Mouse (Mus musculus) splenic B cell, adult 2 months (primary cell): Measurements from ENCODE around the gene Frmd8.
A peak's percentile ranks its signal among the peaks of the same experiment; 100 is the strongest.

Experiments used
- DNase-seq: peaks from one replicate; pipeline ENCODE4 v3.0.0-alpha.2; 2011; ENCODE audit warnings: low read depth, low spot score
- H3K27me3 ChIP-seq: 2 replicates; pipeline ENCODE4 v1.6.1; 2012; ENCODE audit warnings: mild to moderate bottlenecking, low read length, moderate library complexity, mixed read lengths; ENCODE audit not compliant: control insufficient read depth, poor library complexity, insufficient read depth, severe bottlenecking
- H3K36me3 ChIP-seq: 2 replicates; pipeline ENCODE4 v1.6.1; 2012; ENCODE audit warnings: mild to moderate bottlenecking, low read length, moderate library complexity, mixed read lengths; ENCODE audit not compliant: control insufficient read depth, poor library complexity, insufficient read depth, severe bottlenecking

The Frmd8 gene

DNA sequence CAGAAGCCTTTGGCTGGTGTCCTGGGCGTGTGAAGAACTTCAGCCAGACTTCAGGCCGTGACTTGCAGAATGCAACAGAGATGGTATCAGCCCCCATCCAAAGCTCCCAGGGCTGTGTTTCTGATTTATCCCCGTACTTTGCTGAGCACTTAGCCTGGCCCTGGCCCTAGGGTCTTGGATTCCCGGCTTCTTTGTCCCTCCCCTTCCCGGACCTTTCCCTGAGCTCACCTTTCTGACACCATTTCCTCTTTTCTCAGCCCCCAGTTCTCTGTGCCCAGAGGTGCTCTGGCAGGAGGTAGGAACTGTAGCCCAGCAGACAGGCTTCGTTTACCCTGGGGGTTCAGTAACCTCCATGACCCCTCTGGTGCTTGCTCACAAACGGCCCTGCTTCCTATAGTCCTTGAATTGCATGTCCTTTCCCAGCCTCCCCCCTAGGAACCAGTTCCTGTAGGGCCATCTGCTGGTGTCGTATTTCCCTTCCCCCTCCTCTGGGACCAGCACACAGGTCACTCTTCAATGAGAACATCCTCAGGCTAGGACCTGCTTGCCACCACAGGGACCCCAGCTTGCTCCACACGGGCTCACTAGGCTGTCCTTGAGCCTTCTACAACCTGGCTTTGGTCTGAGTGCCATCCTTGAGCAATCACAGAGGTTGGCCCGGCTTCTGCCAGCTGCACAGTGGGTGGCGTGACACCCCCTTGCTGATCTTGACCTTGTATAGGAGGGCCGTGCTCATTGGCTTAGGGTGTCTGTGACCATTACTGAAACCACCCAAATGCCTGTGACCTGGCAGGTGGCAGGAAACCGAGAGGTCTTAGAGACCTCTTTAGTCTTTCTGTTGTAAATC lies 26.0 kb downstream of the Frmd8 start:
- peak; percentile 57 for DNase-seq
- no peaks in the 10 kb centered on the region for H3K27me3 ChIP-seq
- H3K36me3 ChIP-seq: peaks cover 8% of the 10 kb centered on the region

GRCm38 (mm10) chr19:5848032-5848825 lies 26.8 kb downstream of the Frmd8 start:
- no peaks in the 10 kb centered on the region for H3K27me3 ChIP-seq
- peaks cover 8% of the 10 kb centered on the region for H3K36me3 ChIP-seq
- DNase-seq: peak; percentile 17

GRCm38 (mm10) chr19:5847306-5847796 lies 27.7 kb downstream of the Frmd8 start:
- H3K27me3 ChIP-seq: no peaks in the 10 kb centered on the region
- H3K36me3 ChIP-seq: peaks cover 4% of the 10 kb centered on the region
- peak; percentile 28 for DNase-seq

DNA sequence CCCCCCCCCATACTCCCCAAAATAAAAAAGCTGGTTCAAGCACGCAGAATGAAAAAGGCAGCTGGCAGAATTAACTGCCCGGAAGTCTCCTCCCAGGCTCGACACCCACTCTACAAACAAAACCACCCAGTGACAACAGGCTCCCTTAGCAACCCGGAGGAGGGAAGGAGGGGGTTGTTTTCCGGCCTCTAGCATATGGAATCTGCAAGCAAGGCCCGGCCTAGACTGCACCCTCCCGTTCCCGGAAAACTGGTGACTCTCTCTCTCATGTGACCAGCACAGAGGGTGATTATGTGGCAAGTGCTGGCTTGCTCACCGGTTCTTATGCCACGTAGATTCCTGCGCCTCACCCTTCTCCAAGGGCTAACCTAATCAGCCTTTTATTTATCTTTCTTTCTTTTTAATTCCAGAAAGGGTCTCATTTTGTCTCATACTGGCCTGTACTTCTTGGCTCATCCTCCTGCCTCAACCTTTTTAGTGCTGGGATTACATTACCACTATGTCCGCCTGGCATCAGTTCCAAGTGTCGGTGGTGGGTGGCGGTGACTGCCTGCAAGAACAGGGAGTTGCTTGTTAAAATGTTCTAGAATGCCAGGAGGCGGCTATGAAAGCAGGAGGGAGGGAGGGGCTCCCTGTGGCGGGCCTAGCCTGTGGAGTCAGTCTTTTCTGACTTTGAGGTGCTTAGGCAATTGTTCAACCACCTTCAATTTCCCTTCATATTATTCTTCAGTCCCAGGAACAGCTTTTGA lies 28.3 kb downstream of the Frmd8 start:
- peak; percentile 88 for DNase-seq
- H3K27me3 ChIP-seq: no peaks in the 10 kb centered on the region
- peaks cover 2% of the 10 kb centered on the region for H3K36me3 ChIP-seq

GRCm38 (mm10) chr19:5846154-5846553 lies 28.9 kb downstream of the Frmd8 start:
- H3K27me3 ChIP-seq: no peaks in the 10 kb centered on the region
- DNase-seq: peak; percentile 66

GRCm38 (mm10) chr19:5845319-5846135 lies 29.5 kb downstream of the Frmd8 start:
- no peaks in the 10 kb centered on the region for H3K36me3 ChIP-seq
- DNase-seq: peak; percentile 98
- no peaks in the 10 kb centered on the region for H3K27me3 ChIP-seq

More at GRCm38 (mm10) chr19:5846154-5846553, 28.9 kb downstream of the Frmd8 start:
- no peaks in the 10 kb centered on the region; the same call in 1 of the 2 replicates for H3K36me3 ChIP-seq

DNA sequence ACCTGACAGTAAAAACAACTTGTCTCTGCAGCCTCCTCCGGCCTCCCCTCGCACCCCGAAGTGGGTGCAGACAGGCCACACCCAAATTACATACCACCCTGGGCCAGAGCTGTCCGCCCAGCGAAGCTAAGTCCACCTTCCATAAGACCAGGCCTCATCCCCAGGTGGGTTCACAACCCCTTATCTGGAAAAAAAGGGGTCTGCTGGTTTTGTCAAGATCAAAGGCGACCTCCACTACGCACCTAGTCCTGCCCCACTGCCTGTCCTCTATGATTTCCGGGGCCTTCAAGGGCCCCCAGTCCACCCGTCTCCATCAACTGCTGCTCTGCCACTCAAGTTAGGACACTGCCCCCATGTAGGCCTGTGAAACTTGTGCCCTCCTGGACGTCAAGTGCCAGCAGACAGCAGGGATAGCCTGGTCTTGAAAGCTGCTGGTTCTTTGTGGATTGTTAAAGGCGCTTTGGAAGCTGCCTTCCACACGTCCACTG lies 30.2 kb downstream of the Frmd8 start:
- H3K27me3 ChIP-seq: no peaks in the 10 kb centered on the region
- H3K36me3 ChIP-seq: no peaks in the 10 kb centered on the region
- DNase-seq: no peak

- no peaks in the 10 kb centered on the region; the same call in 1 of the 2 replicates for H3K36me3 ChIP-seq
- no peaks in the 10 kb centered on the region for H3K27me3 ChIP-seq
- peak; percentile 54 for DNase-seq
Observed at GRCm38 (mm10) chr19:5843781-5844691, 31.0 kb downstream of the Frmd8 start.

DNA sequence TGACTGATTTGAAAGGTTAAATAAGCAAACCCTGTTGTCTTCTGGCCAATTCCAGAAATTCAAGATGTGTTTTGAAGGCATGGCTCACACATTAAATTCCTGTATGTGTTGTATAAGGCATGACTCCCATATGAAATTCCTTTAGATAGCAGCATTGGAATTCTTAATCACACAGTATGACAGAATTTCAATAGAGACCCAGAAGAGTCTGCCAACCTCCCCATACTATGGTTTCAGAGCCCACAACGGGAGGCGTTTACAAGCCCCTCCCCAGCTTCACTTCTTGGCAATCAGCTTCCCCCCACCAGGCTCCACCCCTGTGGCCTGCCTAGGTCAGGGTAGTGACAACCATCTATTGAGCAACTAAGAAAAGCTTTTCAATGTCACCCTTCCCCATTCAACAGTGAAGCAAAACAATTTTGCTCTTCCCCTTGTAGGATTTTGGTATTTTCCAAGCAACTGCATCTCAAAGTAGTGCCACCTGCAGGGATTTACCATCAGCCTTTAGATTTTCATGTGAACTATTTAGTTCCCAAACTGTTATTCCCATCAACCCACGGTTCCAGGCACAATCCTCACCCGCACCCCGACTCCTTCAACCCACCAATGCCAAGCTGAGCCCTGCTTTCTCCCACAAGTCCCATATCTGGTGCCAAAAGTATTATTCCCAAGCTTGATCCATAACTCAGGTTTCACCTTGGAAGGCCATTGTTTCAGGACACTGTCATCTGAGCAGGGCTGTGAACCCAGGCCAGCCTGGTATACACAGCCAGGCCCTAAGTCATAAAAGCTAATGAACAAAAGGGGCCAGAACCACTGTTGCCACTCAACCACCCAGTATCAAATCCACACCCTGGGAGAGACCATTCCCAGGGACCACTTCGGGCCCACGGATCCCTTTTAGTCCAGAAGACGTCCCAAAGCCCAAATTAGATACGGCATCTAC lies 32.0 kb downstream of the Frmd8 start:
- DNase-seq: peak; percentile 66
- Histone ChIP-seq H3K27me3 (no peaks in the 10 kb centered on the region), H3K36me3 (no peaks in the 10 kb centered on the region; the same call in 1 of the 2 replicates)

DNA sequence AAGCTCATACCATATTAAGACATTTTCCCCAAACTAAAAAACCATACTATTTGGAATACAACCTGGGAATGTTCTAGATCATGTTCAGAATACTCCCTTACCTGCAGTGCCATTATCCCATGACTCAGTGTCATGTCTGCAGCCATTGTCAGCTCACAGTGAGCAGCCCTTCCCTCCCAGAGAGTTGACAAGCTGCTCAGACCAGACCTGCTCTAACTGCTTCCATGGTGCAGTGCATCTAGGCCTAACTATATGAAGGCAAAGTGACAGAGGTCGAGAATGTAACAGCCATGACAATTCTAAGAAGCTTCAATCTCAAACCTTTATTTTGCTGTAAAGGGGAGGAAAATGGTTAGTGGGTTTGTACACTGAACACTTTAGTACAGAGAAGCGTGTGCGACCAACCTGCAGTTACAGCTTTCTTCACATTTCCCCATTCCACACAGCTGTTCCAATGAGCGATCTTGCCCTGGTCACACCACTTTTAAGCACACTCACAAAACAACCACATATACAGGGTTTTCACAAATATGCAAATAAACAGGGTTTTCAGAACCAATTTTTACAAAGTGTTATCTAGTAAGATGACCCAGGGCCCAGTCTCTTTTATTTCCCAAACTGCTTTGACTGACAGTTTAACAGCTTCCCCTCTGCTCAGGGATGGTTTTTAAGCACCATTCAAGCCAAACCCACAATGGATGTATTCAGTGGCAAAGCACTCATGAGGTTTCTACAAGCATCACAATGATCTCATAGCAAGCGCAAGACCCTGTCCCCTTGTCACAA lies 32.9 kb downstream of the Frmd8 start:
- no peaks in the 10 kb centered on the region; the same call in 1 of the 2 replicates for H3K36me3 ChIP-seq
- DNase-seq: peak; percentile 79
- H3K27me3 ChIP-seq: no peaks in the 10 kb centered on the region

DNA sequence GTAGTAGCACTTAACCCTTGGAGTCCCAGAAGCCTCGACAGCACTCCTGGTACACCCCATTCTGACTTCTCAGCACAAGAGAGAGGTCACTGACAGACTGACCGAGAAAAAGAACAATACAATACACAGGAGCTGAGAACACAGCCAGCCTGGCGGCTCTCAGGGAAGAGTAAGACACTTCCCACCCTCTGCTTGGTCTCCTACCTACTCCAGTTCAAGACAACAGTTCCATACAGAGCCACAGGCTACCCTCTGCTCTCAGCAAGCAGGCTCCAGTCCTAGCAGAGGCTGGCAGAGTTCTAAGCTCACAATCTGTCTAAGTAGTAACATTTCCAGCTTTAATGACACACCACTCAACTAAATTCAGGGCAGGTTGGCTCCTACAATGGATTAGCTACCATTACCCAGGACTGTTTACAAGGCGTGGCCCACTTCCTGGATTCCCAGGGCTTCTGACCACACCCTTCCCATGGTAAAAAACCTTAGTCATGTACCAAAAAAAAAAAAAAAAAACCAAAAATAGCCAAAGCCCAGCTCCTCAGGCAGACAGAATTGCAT lies 33.6 kb downstream of the Frmd8 start:
- peak; percentile 60 for DNase-seq
- H3K36me3 ChIP-seq: no peaks in the 10 kb centered on the region; the same call in 1 of the 2 replicates

More for the DNA sequence above, 33.6 kb downstream of the Frmd8 start:
- no peaks in the 10 kb centered on the region for H3K27me3 ChIP-seq
